In genomic region chr13:29866780-29867179, GRCm38 (mm10) we compare ENCODE assay signal across 33 mouse cellular contexts.
"Had no signal": no experiment of that assay in that cellular context is flagged by ENCODE, and none has a peak within 500 bp of the region (broad histone marks: within the 10 kb centered on the region; RNA-seq: fewer than 3 reads in every experiment).

No protein-coding gene starts in this region.

- H3K27ac ChIP-seq: limb, embryonic 10.5 days; limb, embryonic 12.5 days; limb, embryonic 13.5 days; limb, embryonic 15.5 days; liver, embryonic 12.5 days; liver, embryonic 13.5 days; liver, embryonic 14.5 days; liver, embryonic 15.5 days; lung, embryonic 15.5 days; macrophage; midbrain, embryonic 10.5 days; midbrain, embryonic 12.5 days; midbrain, embryonic 13.5 days; midbrain, embryonic 15.5 days; neural tube, embryonic 12.5 days; neural tube, embryonic 13.5 days had no signal

- H3K9ac ChIP-seq: limb, embryonic 12.5 days; limb, embryonic 13.5 days; limb, embryonic 15.5 days; liver, embryonic 12.5 days; liver, embryonic 13.5 days; liver, embryonic 14.5 days; liver, embryonic 15.5 days; liver, postnatal 0 days; lung, embryonic 14.5 days; lung, embryonic 15.5 days; midbrain, embryonic 12.5 days; midbrain, embryonic 13.5 days; midbrain, embryonic 15.5 days; neural tube, embryonic 12.5 days; neural tube, embryonic 13.5 days had no signal

- H3K9me3 ChIP-seq: limb, embryonic 10.5 days; limb, embryonic 12.5 days; limb, embryonic 13.5 days; limb, embryonic 15.5 days; liver, embryonic 12.5 days; liver, embryonic 13.5 days; liver, embryonic 15.5 days; lung, embryonic 15.5 days; midbrain, embryonic 10.5 days; midbrain, embryonic 12.5 days; midbrain, embryonic 13.5 days; midbrain, embryonic 15.5 days; neural tube, embryonic 12.5 days; neural tube, embryonic 13.5 days had no signal

- DNase-seq: left cerebral cortex, postnatal 4 days; liver; liver, embryonic 13.5 days; liver, postnatal 0 days; lung, adult 18-20 months; lung, adult 2 months; lung, embryonic 14.5 days; lung, postnatal 10 days; lung, postnatal 14 days; lung, postnatal 36 days; lung, postnatal 4 days; midbrain, embryonic 14.5 days had no signal

- H3K4me3 ChIP-seq: limb, embryonic 10.5 days; limb, embryonic 12.5 days; limb, embryonic 13.5 days; limb, embryonic 15.5 days; liver, embryonic 12.5 days; liver, embryonic 13.5 days; liver, embryonic 15.5 days; lung, embryonic 15.5 days; megakaryocyte, embryonic 14.5 days; midbrain, embryonic 10.5 days; midbrain, embryonic 12.5 days; midbrain, embryonic 13.5 days; midbrain, embryonic 15.5 days; myocyte; neural tube, embryonic 12.5 days; neural tube, embryonic 13.5 days had no signal

- H3K36me3 ChIP-seq: limb, embryonic 10.5 days; limb, embryonic 12.5 days; limb, embryonic 13.5 days; limb, embryonic 15.5 days; liver, embryonic 12.5 days; liver, embryonic 13.5 days; liver, embryonic 15.5 days; lung, embryonic 15.5 days; midbrain, embryonic 10.5 days; midbrain, embryonic 12.5 days; midbrain, embryonic 13.5 days; midbrain, embryonic 15.5 days; neural tube, embryonic 12.5 days; neural tube, embryonic 13.5 days had no signal

- H3K4me2 ChIP-seq: limb, embryonic 12.5 days; limb, embryonic 13.5 days; limb, embryonic 15.5 days; liver, embryonic 11.5 days; liver, embryonic 12.5 days; liver, embryonic 13.5 days; liver, embryonic 15.5 days; lung, embryonic 14.5 days; lung, embryonic 15.5 days; midbrain, embryonic 11.5 days; midbrain, embryonic 12.5 days; midbrain, embryonic 13.5 days; midbrain, embryonic 15.5 days; neural tube, embryonic 12.5 days; neural tube, embryonic 13.5 days had no signal

- ATAC-seq: liver, embryonic 12.5 days; liver, postnatal 0 days; lung, postnatal 0 days; midbrain, embryonic 13.5 days; midbrain, embryonic 15.5 days; midbrain, embryonic 16.5 days had no signal

- H3K4me1 ChIP-seq: limb, embryonic 10.5 days; limb, embryonic 12.5 days; limb, embryonic 15.5 days; liver, embryonic 12.5 days; liver, embryonic 13.5 days; liver, embryonic 15.5 days; lung, embryonic 15.5 days; midbrain, embryonic 12.5 days; midbrain, embryonic 13.5 days; midbrain, embryonic 15.5 days; neural tube, embryonic 12.5 days; neural tube, embryonic 13.5 days had no signal

- H3K27me3 ChIP-seq: limb, embryonic 12.5 days; limb, embryonic 13.5 days; limb, embryonic 15.5 days; liver, embryonic 12.5 days; liver, embryonic 13.5 days; liver, embryonic 15.5 days; lung, embryonic 15.5 days; midbrain, embryonic 12.5 days; midbrain, embryonic 13.5 days; midbrain, embryonic 15.5 days; neural tube, embryonic 12.5 days; neural tube, embryonic 13.5 days had no signal
